Mouse (Mus musculus) left cerebral cortex, postnatal 10 days (tissue): ENCODE data around the gene Arid1b. TPM values are rescaled to one million over a fixed set of nuclear protein-coding genes. Genes with fewer than 3 reads are reported as not detected.

Source experiments
- DNase-seq, 2 experiments: peaks; one replicate each; pipeline ENCODE4 v3.0.0; 2021 to 2022; ENCODE audit warnings: low spot score in 2 of 2, mixed read lengths in 1 of 2; ENCODE audit errors: extremely low spot score in 1 of 2
- intact Hi-C: fragments of 180-260 bp; cut with DNase I; formaldehyde crosslinking; loops from one replicate; pipeline ENCODE4 v1.15.1; 2025
- total RNA-seq, 2 experiments: library from RNA; stranded (reverse); gene quantifications; 2 replicates each; pipeline ENCODE4 v1.2.3; 2021

The Arid1b gene
- total RNA-seq, 2 experiments from 2014 or later: 77.4 to 83.3 TPM

GRCm38 (mm10) chr17:5262788-5263187 lies 268.7 kb downstream of the Arid1b start:
- intact Hi-C loops: no loop called here
- DNase-seq: no peak

DNA sequence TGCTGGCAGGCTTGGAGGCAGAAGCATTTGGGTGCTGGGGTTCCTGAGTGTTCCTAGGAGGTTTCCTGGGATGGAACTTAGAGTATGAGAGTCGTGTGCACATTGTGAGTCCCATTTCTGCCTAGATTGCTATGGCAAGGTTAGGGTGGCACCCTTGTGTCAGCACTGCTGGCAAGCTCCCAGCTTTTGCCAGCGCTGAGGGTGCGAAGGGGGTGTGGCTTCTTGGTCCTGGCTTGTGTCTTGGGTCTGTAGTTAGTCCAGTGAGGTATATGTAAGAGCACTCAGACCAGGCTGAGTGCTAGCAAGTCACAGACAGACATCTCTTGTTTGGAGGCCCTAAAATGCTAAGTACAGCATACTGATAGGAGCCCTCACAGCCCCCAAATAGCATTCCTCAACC lies 270.7 kb downstream of the Arid1b start:
- intact Hi-C loops: no loop called here
- no peak for DNase-seq

DNA sequence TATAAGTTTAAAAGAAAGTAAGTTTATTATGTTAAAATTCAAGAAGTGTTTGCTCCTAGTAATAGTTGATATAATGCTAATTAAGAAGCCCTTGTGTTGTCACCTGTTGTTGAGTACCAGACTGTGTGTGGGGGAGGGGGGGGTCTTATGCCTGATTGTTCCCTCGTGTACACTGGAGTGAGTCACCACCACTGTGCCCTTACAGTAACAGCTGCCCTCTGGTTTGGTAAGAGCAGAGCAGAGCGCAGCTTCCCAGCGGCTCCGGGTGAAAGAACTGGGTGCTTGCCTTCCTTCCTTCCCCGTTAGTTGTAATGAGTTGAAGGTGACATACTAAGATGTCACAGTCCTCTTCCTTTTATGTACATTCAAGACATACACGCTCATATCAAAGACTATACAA lies 271.5 kb downstream of the Arid1b start:
- intact Hi-C loops: no loop called here

DNA sequence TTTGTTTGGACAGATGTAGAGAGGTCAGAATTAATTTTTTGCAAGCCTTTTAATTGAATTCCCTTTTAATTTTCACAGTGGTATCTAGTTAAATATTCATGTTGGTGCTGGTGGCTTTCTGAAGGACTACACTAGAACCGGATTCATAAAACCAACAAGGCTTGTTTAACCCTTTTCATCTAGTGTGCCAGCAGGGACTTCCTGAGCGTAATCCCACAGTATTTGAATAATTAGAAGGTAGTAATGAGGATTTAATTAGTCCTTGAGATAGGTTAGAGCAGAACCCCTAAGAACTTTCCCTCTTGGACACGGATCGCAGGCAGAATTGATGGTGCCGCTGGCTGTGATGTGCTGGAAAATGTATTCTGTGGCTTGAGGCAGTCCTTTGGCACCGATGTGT lies 273.6 kb downstream of the Arid1b start:
- intact Hi-C loops: no loop called here
- DNase-seq: no peak

More for the DNA sequence above, 271.5 kb downstream of the Arid1b start:
- no peak for DNase-seq

DNA sequence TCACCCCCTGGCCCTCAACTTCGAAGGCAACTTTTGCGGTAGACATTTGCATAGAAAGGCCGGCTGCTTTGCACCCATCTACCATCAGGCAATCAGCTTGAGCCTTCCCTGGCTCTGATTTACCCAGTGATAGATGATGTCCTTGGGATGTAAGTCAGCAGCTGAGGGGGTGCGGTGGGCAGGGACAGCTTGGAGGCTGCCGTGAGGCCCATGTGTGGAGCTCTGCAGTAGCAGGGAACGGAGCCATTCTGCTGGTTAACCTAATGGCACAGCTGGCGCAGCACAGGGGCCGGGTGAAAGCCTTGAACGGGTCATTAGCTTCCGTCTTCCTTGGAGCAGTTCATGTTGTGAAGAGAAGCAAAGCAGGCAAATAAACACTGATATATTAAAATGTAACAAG lies 275.2 kb downstream of the Arid1b start:
- intact Hi-C loops: no loop called here
- DNase-seq: no peak

GRCm38 (mm10) chr17:5269774-5270173 lies 275.6 kb downstream of the Arid1b start:
- DNase-seq: no peak
- intact Hi-C loops: no loop called here

GRCm38 (mm10) chr17:5270823-5271222 lies 276.7 kb downstream of the Arid1b start:
- intact Hi-C loops: no loop called here
- DNase-seq: no peak

- DNase-seq: no peak
- intact Hi-C loops: no loop called here
Measured at GRCm38 (mm10) chr17:5273118-5273517, 279.0 kb downstream of the Arid1b start.

- intact Hi-C loops: no loop called here
- no peak for DNase-seq
Measured at GRCm38 (mm10) chr17:5273685-5274084, 279.6 kb downstream of the Arid1b start.

DNA sequence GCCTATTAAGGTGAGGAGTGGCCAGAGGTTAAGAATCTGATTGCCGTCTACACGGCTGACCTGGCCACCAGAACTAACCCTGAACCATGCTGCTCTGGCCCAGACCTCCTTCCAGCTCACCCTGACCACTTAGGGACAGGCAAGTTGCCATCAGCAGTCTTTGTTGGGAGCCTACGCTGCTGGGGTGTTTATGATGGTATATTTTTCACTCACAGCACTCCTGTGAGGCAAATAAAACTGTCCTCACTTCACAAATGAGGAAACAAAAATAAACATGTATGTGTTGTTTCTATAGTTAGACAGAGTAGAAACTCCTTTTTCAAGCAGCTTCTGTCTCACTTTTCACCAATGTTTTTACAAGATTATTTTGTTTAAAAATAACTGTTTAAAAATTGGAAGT lies 280.3 kb downstream of the Arid1b start:
- DNase-seq: no peak
- intact Hi-C loops: no loop called here

GRCm38 (mm10) chr17:5275749-5276148 lies 281.6 kb downstream of the Arid1b start:
- DNase-seq: no peak
- intact Hi-C loops: no loop called here

GRCm38 (mm10) chr17:5277137-5277871 lies 283.2 kb downstream of the Arid1b start:
- intact Hi-C loops: no loop called here
- peak in 1 of 2 experiments; percentile 45 for DNase-seq

DNA sequence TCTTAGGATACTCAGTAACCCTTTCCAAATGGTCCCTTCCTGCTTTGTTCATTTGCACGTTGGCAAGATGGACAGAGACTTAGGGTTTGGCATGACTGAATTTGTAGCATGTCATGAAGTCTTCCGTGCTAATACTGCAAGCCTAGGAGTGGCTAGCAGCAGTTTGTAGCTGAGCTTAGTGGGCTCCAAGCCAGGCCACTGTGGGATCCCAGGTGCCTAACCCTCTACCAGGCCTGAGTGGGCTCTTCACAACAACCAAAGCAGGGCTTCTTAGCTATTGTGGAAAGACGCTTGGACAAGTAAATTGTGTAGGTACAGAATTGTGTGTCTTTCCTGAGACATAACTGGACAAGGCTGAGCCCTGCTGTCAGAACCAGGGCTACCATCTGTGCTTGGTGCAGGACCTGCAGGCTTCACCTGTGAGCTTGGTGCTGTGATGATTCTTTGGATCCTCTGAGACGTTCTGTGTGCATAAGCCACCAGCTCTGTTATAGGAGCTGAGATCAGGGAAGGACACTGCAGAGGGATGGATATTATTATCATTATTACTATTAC lies 286.4 kb downstream of the Arid1b start:
- intact Hi-C loops: no loop called here

GRCm38 (mm10) chr17:5284783-5285182 lies 290.7 kb downstream of the Arid1b start:
- DNase-seq: peak in 1 of 2 experiments; percentile 63
- intact Hi-C loops: no loop called here

More for the DNA sequence above, 286.4 kb downstream of the Arid1b start:
- no peak for DNase-seq

- intact Hi-C loops: no loop called here
- DNase-seq: peak in 1 of 2 experiments; percentile 16
Measured at GRCm38 (mm10) chr17:5285877-5286440, 291.8 kb downstream of the Arid1b start.

GRCm38 (mm10) chr17:5286571-5287209 lies 292.6 kb downstream of the Arid1b start:
- DNase-seq: peak in 1 of 2 experiments; percentile 60
- intact Hi-C loops: no loop called here

DNA sequence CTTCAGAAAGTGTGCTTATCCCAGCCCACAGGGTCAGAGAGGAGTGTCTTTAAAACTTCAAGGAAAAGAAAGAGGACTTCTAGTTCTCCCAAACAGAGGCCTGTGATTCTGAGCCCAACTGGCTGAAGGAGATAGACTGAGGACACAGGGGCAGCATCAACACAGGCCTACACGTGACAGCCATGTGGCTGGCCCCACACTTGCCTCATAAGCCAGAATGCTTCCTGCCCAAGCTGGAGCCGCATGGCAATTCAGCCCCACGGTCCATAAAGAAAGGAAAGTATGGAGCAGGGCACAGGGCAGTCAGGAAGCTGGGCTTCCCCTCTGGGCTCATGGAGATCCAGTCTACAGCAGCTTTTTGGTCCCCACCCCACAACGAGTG lies 293.1 kb downstream of the Arid1b start:
- intact Hi-C loops: no loop called here
- no peak for DNase-seq

- intact Hi-C loops: no loop called here
- no peak for DNase-seq
Measured at GRCm38 (mm10) chr17:5287641-5288040, 293.5 kb downstream of the Arid1b start.

- DNase-seq: no peak
- intact Hi-C loops: no loop called here
Measured at GRCm38 (mm10) chr17:5293653-5294584, 299.8 kb downstream of the Arid1b start.
